Mouse (Mus musculus) CD4-positive, CD25-positive, alpha-beta regulatory T cell, adult 2 months (primary cell): ENCODE results near the gene Col4a3.
A peak's percentile ranks its signal among the peaks of the same experiment; 100 is the strongest.

Source experiments
- DNase-seq: peaks from one replicate; pipeline ENCODE4 v3.0.0-alpha.2; 2012; ENCODE audit warnings: low read depth, low spot score

The Col4a3 gene

GRCm38 (mm10) chr1:82605856-82606255 lies 19.1 kb downstream of the Col4a3 start:
- no peak for DNase-seq

GRCm38 (mm10) chr1:82608646-82609262 lies 22.0 kb downstream of the Col4a3 start:
- DNase-seq: no peak

GRCm38 (mm10) chr1:82612061-82612660 lies 25.4 kb downstream of the Col4a3 start:
- no peak for DNase-seq

- DNase-seq: no peak
These were observed 31.3 kb downstream of the Col4a3 start for GRCm38 (mm10) chr1:82618001-82618400.

- no peak for DNase-seq
These were observed 31.9 kb downstream of the Col4a3 start for GRCm38 (mm10) chr1:82618592-82618991.

GRCm38 (mm10) chr1:82619981-82620380 lies 33.3 kb downstream of the Col4a3 start:
- DNase-seq: no peak

- DNase-seq: no peak
These were observed 38.2 kb downstream of the Col4a3 start for GRCm38 (mm10) chr1:82624934-82625333.

GRCm38 (mm10) chr1:82625474-82625873 lies 38.8 kb downstream of the Col4a3 start:
- no peak for DNase-seq

- no peak for DNase-seq
These were observed 40.9 kb downstream of the Col4a3 start for GRCm38 (mm10) chr1:82627652-82628051.

GRCm38 (mm10) chr1:82629495-82629894 lies 42.8 kb downstream of the Col4a3 start:
- no peak for DNase-seq

GRCm38 (mm10) chr1:82631169-82631792 lies 44.6 kb downstream of the Col4a3 start:
- DNase-seq: no peak

GRCm38 (mm10) chr1:82634545-82635253 lies 48.0 kb downstream of the Col4a3 start:
- DNase-seq: no peak

- DNase-seq: no peak
These were observed 48.5 kb downstream of the Col4a3 start for GRCm38 (mm10) chr1:82635254-82635620.

GRCm38 (mm10) chr1:82636321-82636720 lies 49.6 kb downstream of the Col4a3 start:
- no peak for DNase-seq

- DNase-seq: no peak
These were observed 50.7 kb downstream of the Col4a3 start for GRCm38 (mm10) chr1:82637414-82637813.

GRCm38 (mm10) chr1:82638428-82638827 lies 51.7 kb downstream of the Col4a3 start:
- no peak for DNase-seq

- peak; percentile 63 for DNase-seq
These were observed 54.7 kb downstream of the Col4a3 start for GRCm38 (mm10) chr1:82641316-82641987.

- DNase-seq: no peak
These were observed 61.3 kb downstream of the Col4a3 start for GRCm38 (mm10) chr1:82647989-82648388.

- no peak for DNase-seq
These were observed 64.1 kb downstream of the Col4a3 start for GRCm38 (mm10) chr1:82650868-82651267.

GRCm38 (mm10) chr1:82654046-82654445 lies 67.3 kb downstream of the Col4a3 start:
- no peak for DNase-seq

- DNase-seq: no peak
These were observed 69.7 kb downstream of the Col4a3 start for GRCm38 (mm10) chr1:82656452-82656851.

GRCm38 (mm10) chr1:82662269-82662668 lies 75.5 kb downstream of the Col4a3 start:
- no peak for DNase-seq
